Mouse (Mus musculus) liver, embryonic 16.5 days (tissue): Measurements from ENCODE around the gene Nell2. TPM values are rescaled to one million over a fixed set of nuclear protein-coding genes. Genes with fewer than 3 reads are reported as not detected.
"Not testable (repeated sequence)": the region's sequence is repeated elsewhere in the genome, so short reads cannot be mapped to it uniquely, and the experiment has no call there.

Experiments
- ATAC-seq: fragments of 200-750 bp; cut with Nextera tagmentation; 2 replicates; pipeline ENCODE4 v1.8.0; 2017; ENCODE audit warnings: low read depth, mild to moderate bottlenecking, moderate number of reproducible peaks, moderate library complexity
- H3K27ac ChIP-seq: fragments of 300-500 bp; sonication (generic); 2 replicates; pipeline ENCODE4 v1.5.1; 2014; ENCODE audit warnings: mild to moderate bottlenecking, low read length
- H3K27me3 ChIP-seq: fragments of 300-500 bp; sonication (generic); 2 replicates; pipeline ENCODE4 v1.6.1; 2014; ENCODE audit warnings: low read depth, low read length, mixed read lengths; ENCODE audit not compliant: control insufficient read depth, insufficient read depth
- H3K36me3 ChIP-seq: fragments of 300-500 bp; sonication (generic); 2 replicates; pipeline ENCODE4 v1.6.1; 2014; ENCODE audit warnings: mild to moderate bottlenecking; ENCODE audit not compliant: control insufficient read depth, insufficient read depth
- H3K4me1 ChIP-seq: fragments of 300-500 bp; sonication (generic); 2 replicates; pipeline ENCODE4 v1.6.1; 2014; ENCODE audit warnings: low read depth, low read length, mixed read lengths; ENCODE audit not compliant: control insufficient read depth
- H3K4me2 ChIP-seq: fragments of 300-500 bp; sonication (generic); 2 replicates; pipeline ENCODE4 v1.6.1; 2014; ENCODE audit warnings: low read depth, low read length, mixed read lengths
- H3K4me3 ChIP-seq: fragments of 300-500 bp; sonication (generic); 2 replicates; pipeline ENCODE4 v1.5.1; 2014; ENCODE audit warnings: low read depth, mild to moderate bottlenecking, low read length
- H3K9ac ChIP-seq: fragments of 300-500 bp; sonication (generic); 2 replicates; pipeline ENCODE4 v1.6.1; 2014; ENCODE audit warnings: low read depth, low read length
- H3K9me3 ChIP-seq: fragments of 300-500 bp; sonication (generic); replicated peaks from 2 replicates; pipeline ENCODE4 v1.6.1; 2016; ENCODE audit warnings: low read length; ENCODE audit not compliant: control insufficient read depth
- WGBS: fragments of 180-500 bp; shearing (Covaris S2); extraction: QIAGEN DNeasy Blood & Tissue Kit; methylation state at CpG from one replicate; pipeline ENCODE4 v1.1.7; 2014; ENCODE audit not compliant: insufficient replicate concordance; 5-methylcytosine and 5-hydroxymethylcytosine counted together
- polyA plus RNA-seq: library from polyadenylated mRNA; unstranded; fragments of >200 nt; fragmentation: Nextera tagmentation; extraction: Ambion mirVana; gene quantifications from 2 replicates; pipeline ENCODE4 v1.2.1, GENCODE M21; 2015

The Nell2 gene
- polyA plus RNA-seq, 1 experiment from 2014 or later: 0.21 TPM

- no peak overlapping the region for H3K4me2 ChIP-seq
- H3K4me1 ChIP-seq: no peaks in the 10 kb centered on the region
- ATAC-seq: no peak
- 68% methylated on average over 2 of the region's 2 CpGs for WGBS
- H3K27ac ChIP-seq: no peak overlapping the region
- no peak overlapping the region for H3K4me3 ChIP-seq
- H3K36me3 ChIP-seq: no peaks in the 10 kb centered on the region
- no peaks in the 10 kb centered on the region; the same call in 1 of the 2 replicates for H3K9me3 ChIP-seq
- no peak overlapping the region for H3K9ac ChIP-seq
- no peaks in the 10 kb centered on the region for H3K27me3 ChIP-seq
These were observed 268.5 kb downstream of the Nell2 start for GRCm38 (mm10) chr15:95259671-95260450.

- Histone ChIP-seq H3K4me1 (no peaks in the 10 kb centered on the region), H3K4me2 (no peak overlapping the region), H3K4me3 (no peak overlapping the region), H3K27me3 (no peaks in the 10 kb centered on the region), H3K9ac (no peak overlapping the region), H3K9me3 (no peaks in the 10 kb centered on the region; the same call in 1 of the 2 replicates), H3K27ac (no peak overlapping the region), H3K36me3 (no peaks in the 10 kb centered on the region)
- ATAC-seq: no peak
- 60% methylated on average over 9 of the region's 9 CpGs for WGBS
These were observed 271.2 kb downstream of the Nell2 start for GRCm38 (mm10) chr15:95257131-95257530.

- Histone ChIP-seq H3K4me1 (no peaks in the 10 kb centered on the region), H3K27me3 (no peaks in the 10 kb centered on the region), H3K27ac (no peak overlapping the region), H3K9me3 (0 out of 2 replicates have a peak, but pooled peaks cover 2% of the 10 kb centered on the region), H3K9ac (no peak overlapping the region), H3K36me3 (no peaks in the 10 kb centered on the region), H3K4me3 (no peak overlapping the region), H3K4me2 (no peak overlapping the region)
- 76% methylated on average over 11 of the region's 11 CpGs for WGBS
- no peak for ATAC-seq
These were observed 282.8 kb downstream of the Nell2 start for GRCm38 (mm10) chr15:95245516-95245915.

GRCm38 (mm10) chr15:95243876-95244275 is 284.5 kb downstream of the Nell2 start:
- H3K27me3 ChIP-seq: no peaks in the 10 kb centered on the region
- 0 out of 2 replicates have a peak, but pooled peaks cover 2% of the 10 kb centered on the region for H3K9me3 ChIP-seq
- ATAC-seq: no peak
- no peak overlapping the region for H3K4me3 ChIP-seq
- H3K9ac ChIP-seq: no peak overlapping the region
- H3K4me1 ChIP-seq: no peaks in the 10 kb centered on the region
- no peak overlapping the region for H3K27ac ChIP-seq
- H3K4me2 ChIP-seq: no peak overlapping the region
- WGBS: 61% methylated on average over 8 of the region's 8 CpGs
- H3K36me3 ChIP-seq: no peaks in the 10 kb centered on the region

DNA sequence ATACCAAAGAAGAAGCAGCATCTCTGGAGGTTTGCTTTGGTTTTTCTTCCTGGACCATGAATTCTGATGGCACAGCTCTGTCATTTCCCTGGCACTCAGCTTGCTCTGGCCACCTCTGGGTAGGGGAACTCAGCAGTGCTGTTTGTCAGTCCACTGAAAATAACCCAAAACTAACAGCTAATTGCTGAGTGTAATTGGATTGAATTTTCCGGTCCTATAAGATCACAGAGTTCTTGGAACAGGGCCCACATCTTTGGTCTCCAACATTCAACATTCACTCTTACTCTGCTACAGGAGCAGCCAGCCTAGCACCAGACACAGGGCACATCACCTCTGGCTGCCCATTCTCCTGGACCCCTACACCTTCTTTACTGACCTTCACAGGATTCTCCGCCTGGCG is 287.2 kb downstream of the Nell2 start:
- Histone ChIP-seq H3K4me1 (no peaks in the 10 kb centered on the region), H3K9me3 (0 out of 2 replicates have a peak, but pooled peaks cover 2% of the 10 kb centered on the region), H3K4me3 (no peak overlapping the region), H3K27me3 (no peaks in the 10 kb centered on the region), H3K27ac (no peak overlapping the region), H3K9ac (no peak overlapping the region), H3K4me2 (no peak overlapping the region), H3K36me3 (no peaks in the 10 kb centered on the region)
- 70% methylated on average over 3 of the region's 3 CpGs for whole genome bisulfite sequencing
- ATAC-seq: no peak

DNA sequence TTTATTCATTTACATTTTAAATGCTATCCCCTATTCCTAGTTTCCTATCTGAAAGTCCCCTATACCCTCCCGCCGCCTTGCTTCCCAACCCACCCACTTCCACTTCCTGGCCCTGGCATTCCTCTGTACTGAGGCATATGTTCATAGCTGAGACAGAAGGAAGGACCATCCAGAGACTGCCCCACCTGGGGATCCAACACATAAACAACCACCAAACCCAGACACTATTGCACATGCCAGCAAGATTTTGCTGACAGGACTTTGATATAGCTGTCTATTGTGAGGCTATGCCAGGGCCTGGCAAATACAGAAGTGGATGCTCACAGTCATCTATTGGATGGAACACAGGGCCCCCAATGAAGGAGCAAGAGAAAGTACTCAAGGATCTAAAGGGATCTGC is 291.3 kb downstream of the Nell2 start:
- ATAC-seq, H3K27ac ChIP-seq, H3K9ac ChIP-seq, H3K4me2 ChIP-seq, H3K27me3 ChIP-seq, H3K36me3 ChIP-seq, H3K4me3 ChIP-seq, H3K9me3 ChIP-seq, H3K4me1 ChIP-seq: not testable (repeated sequence)
- WGBS: 76% methylated on average over 2 of the region's 2 CpGs

- Histone ChIP-seq H3K4me3 (no peak overlapping the region), H3K4me1 (no peaks in the 10 kb centered on the region), H3K36me3 (no peaks in the 10 kb centered on the region), H3K9ac (no peak overlapping the region), H3K27ac (no peak overlapping the region), H3K9me3 (no peaks in the 10 kb centered on the region; the same call in 1 of the 2 replicates), H3K4me2 (no peak overlapping the region), H3K27me3 (no peaks in the 10 kb centered on the region)
- 75% methylated on average over 3 of the region's 3 CpGs for WGBS
- ATAC-seq: no peak
These were observed 291.9 kb downstream of the Nell2 start for GRCm38 (mm10) chr15:95236509-95236908.

GRCm38 (mm10) chr15:95231171-95231570 is 297.2 kb downstream of the Nell2 start:
- WGBS: 67% methylated on average over 13 of the region's 13 CpGs
- Histone ChIP-seq H3K27me3 (no peaks in the 10 kb centered on the region), H3K9ac (no peak overlapping the region), H3K4me1 (no peaks in the 10 kb centered on the region), H3K27ac (no peak overlapping the region), H3K4me2 (no peak overlapping the region), H3K36me3 (no peaks in the 10 kb centered on the region), H3K4me3 (no peak overlapping the region), H3K9me3 (no peaks in the 10 kb centered on the region; the same call in 1 of the 2 replicates)
- ATAC-seq: no peak

DNA sequence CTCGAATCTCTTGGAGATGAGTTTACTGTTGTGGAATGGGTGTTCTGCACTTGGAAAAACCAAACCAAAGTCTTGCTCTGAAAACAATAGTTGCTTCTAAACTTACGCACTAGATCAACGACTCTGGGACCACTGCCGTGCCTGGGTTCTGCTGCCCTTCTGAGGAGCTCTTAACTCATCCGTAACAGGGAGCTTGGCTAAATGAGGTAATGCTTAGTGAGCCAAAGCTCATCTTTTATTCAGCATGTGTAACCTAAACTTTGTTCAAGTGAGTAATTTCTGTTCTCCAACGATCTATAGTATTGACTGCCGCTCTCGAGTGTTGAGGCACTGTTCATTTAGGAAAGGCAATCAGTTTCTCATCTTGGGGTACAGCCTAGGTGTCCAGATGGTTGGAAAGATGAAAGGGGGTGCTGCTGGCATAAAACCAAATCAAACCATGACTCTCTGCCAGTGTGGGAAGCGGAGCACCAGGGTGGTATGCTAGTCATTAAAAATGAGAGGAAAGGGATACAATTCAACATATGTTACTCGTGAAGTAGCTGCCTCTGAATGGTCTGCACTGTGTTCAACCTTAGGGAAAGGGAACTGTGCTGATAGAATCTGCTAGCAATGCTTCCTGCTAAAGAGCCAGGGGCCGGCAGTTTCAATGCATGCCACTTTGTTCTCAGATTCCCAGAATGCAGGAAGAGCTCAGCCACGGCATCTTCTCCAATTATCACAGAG is 311.6 kb downstream of the Nell2 start:
- no peak overlapping the region for H3K4me3 ChIP-seq
- no peak for ATAC-seq
- H3K36me3 ChIP-seq: no peaks in the 10 kb centered on the region
- no peaks in the 10 kb centered on the region for H3K4me1 ChIP-seq
- no peak overlapping the region for H3K27ac ChIP-seq
- H3K9me3 ChIP-seq: no peaks in the 10 kb centered on the region
- WGBS: 64% methylated on average over 12 of the region's 12 CpGs
- H3K9ac ChIP-seq: no peak overlapping the region
- no peak overlapping the region for H3K4me2 ChIP-seq
- no peaks in the 10 kb centered on the region for H3K27me3 ChIP-seq
